Mouse (Mus musculus) kidney, embryonic 15.5 days (tissue): Measurements from ENCODE around the gene Farp1. TPM values are rescaled to one million over a fixed set of nuclear protein-coding genes. Genes with fewer than 3 reads are reported as not detected.

ENCODE experiments used
- ATAC-seq: fragments of 200-750 bp; cut with Nextera tagmentation; replicated peaks from 2 replicates; pipeline ENCODE4 v1.8.0; 2017; ENCODE audit warnings: moderate TSS enrichment; ENCODE audit not compliant: low FRiP score
- H3K27ac ChIP-seq: fragments of 300-500 bp; sonication (generic); 2 replicates; pipeline ENCODE4 v1.5.1; 2015; ENCODE audit warnings: mild to moderate bottlenecking, inconsistent platforms
- H3K27me3 ChIP-seq: fragments of 300-500 bp; sonication (generic); 2 replicates; pipeline ENCODE4 v1.6.1; 2015; ENCODE audit warnings: inconsistent platforms
- H3K36me3 ChIP-seq: fragments of 300-500 bp; sonication (generic); 2 replicates; pipeline ENCODE4 v1.6.1; 2015; ENCODE audit warnings: inconsistent platforms
- H3K4me1 ChIP-seq: fragments of 300-500 bp; sonication (generic); 2 replicates; pipeline ENCODE4 v1.6.1; 2015; ENCODE audit warnings: inconsistent platforms
- H3K4me2 ChIP-seq: fragments of 300-500 bp; sonication (generic); 2 replicates; pipeline ENCODE4 v1.6.1; 2015; ENCODE audit warnings: moderate library complexity, mild to moderate bottlenecking, inconsistent platforms
- H3K4me3 ChIP-seq: fragments of 300-500 bp; sonication (generic); replicated peaks from 2 replicates; pipeline ENCODE4 v1.5.1; 2015; ENCODE audit warnings: mild to moderate bottlenecking, inconsistent platforms
- H3K9ac ChIP-seq: fragments of 300-500 bp; sonication (generic); 2 replicates; pipeline ENCODE4 v1.6.1; 2015; ENCODE audit warnings: mild to moderate bottlenecking, inconsistent platforms
- H3K9me3 ChIP-seq: fragments of 300-500 bp; sonication (generic); replicated peaks from 2 replicates; pipeline ENCODE4 v1.6.1; 2016; ENCODE audit warnings: inconsistent platforms
- WGBS: fragments of 180-500 bp; shearing (Covaris S2); methylation state at CpG from one replicate; pipeline ENCODE4 v1.1.7; 2015; ENCODE audit warnings: mixed read lengths; 5-methylcytosine and 5-hydroxymethylcytosine counted together
- polyA plus RNA-seq: library from polyadenylated mRNA; unstranded; fragments of >200 nt; fragmentation: Nextera tagmentation; extraction: Ambion mirVana; gene quantifications from 2 replicates; pipeline ENCODE4 v1.2.1, GENCODE M21; 2015

Farp1 gene
- polyA plus RNA-seq, 1 experiment from 2014 or later: 35.8 TPM

- ATAC-seq: no peak
- H3K9me3 ChIP-seq: no peaks in the 10 kb centered on the region
- H3K4me2 ChIP-seq: no peak overlapping the region
- no peaks in the 10 kb centered on the region for H3K27me3 ChIP-seq
- H3K9ac ChIP-seq: no peak overlapping the region
- peaks cover 95% of the 10 kb centered on the region for H3K36me3 ChIP-seq
- no peaks in the 10 kb centered on the region for H3K4me1 ChIP-seq
- no peak overlapping the region; the same call in 1 of the 2 replicates for H3K27ac ChIP-seq
- no peak overlapping the region for H3K4me3 ChIP-seq
Measured at GRCm38 (mm10) chr14:121281336-121281710, 246.3 kb downstream of the Farp1 start.

- ATAC-seq: no peak
- no peaks in the 10 kb centered on the region for H3K9me3 ChIP-seq
- no peaks in the 10 kb centered on the region for H3K4me1 ChIP-seq
- WGBS: 95% methylated on average over 14 of the region's 14 CpGs
- H3K9ac ChIP-seq: no peak overlapping the region
- no peaks in the 10 kb centered on the region for H3K27me3 ChIP-seq
- H3K4me2 ChIP-seq: no peak overlapping the region
- H3K4me3 ChIP-seq: no peak overlapping the region
- H3K27ac ChIP-seq: no peak overlapping the region
- H3K36me3 ChIP-seq: peaks cover 89% of the 10 kb centered on the region
Measured at GRCm38 (mm10) chr14:121285379-121286120, 250.6 kb downstream of the Farp1 start.

GRCm38 (mm10) chr14:121291881-121292280 lies 256.9 kb downstream of the Farp1 start:
- H3K9ac ChIP-seq: no peak overlapping the region
- no peak overlapping the region for H3K4me2 ChIP-seq
- ATAC-seq: no peak
- H3K4me3 ChIP-seq: no peak overlapping the region
- WGBS: 96% methylated on average over 8 of the region's 8 CpGs
- H3K27ac ChIP-seq: no peak overlapping the region
- H3K27me3 ChIP-seq: no peaks in the 10 kb centered on the region
- H3K36me3 ChIP-seq: peaks cover 84% of the 10 kb centered on the region
- no peaks in the 10 kb centered on the region for H3K9me3 ChIP-seq
- H3K4me1 ChIP-seq: no peaks in the 10 kb centered on the region

- Histone ChIP-seq H3K4me2 (no peak overlapping the region), H3K36me3 (peaks cover 84% of the 10 kb centered on the region), H3K4me1 (no peaks in the 10 kb centered on the region), H3K4me3 (no peak overlapping the region), H3K9me3 (no peaks in the 10 kb centered on the region), H3K27ac (no peak overlapping the region), H3K9ac (no peak overlapping the region), H3K27me3 (no peaks in the 10 kb centered on the region)
- ATAC-seq: no peak
- 93% methylated on average over 3 of the region's 3 CpGs for WGBS
Measured at GRCm38 (mm10) chr14:121292391-121292790, 257.4 kb downstream of the Farp1 start.

GRCm38 (mm10) chr14:121294484-121294883 lies 259.5 kb downstream of the Farp1 start:
- Histone ChIP-seq H3K9me3 (no peaks in the 10 kb centered on the region), H3K9ac (no peak overlapping the region), H3K36me3 (peaks cover 91% of the 10 kb centered on the region), H3K27ac (no peak overlapping the region), H3K4me3 (no peak overlapping the region), H3K27me3 (no peaks in the 10 kb centered on the region), H3K4me2 (no peak overlapping the region), H3K4me1 (peaks cover 14% of the 10 kb centered on the region)
- WGBS: 92% methylated on average over 12 of the region's 12 CpGs
- no peak for ATAC-seq

- no peak overlapping the region for H3K4me2 ChIP-seq
- no peak overlapping the region for H3K9ac ChIP-seq
- no peaks in the 10 kb centered on the region for H3K27me3 ChIP-seq
- H3K9me3 ChIP-seq: no peaks in the 10 kb centered on the region
- H3K36me3 ChIP-seq: peaks cover 94% of the 10 kb centered on the region
- H3K4me1 ChIP-seq: peaks cover 16% of the 10 kb centered on the region
- no peak overlapping the region for H3K27ac ChIP-seq
- 94% methylated on average over 6 of the region's 6 CpGs for WGBS
- H3K4me3 ChIP-seq: no peak overlapping the region
- ATAC-seq: no peak
Measured at GRCm38 (mm10) chr14:121297103-121297502, 262.1 kb downstream of the Farp1 start.

- peak overlapping the region; percentile 32; the same call in 1 of the 2 replicates for H3K27ac ChIP-seq
- H3K9me3 ChIP-seq: no peaks in the 10 kb centered on the region
- ATAC-seq: peak; percentile 76
- no peaks in the 10 kb centered on the region for H3K27me3 ChIP-seq
- H3K4me1 ChIP-seq: peaks cover 16% of the 10 kb centered on the region
- no peak overlapping the region for H3K4me2 ChIP-seq
- H3K9ac ChIP-seq: no peak overlapping the region
- no peak overlapping the region for H3K4me3 ChIP-seq
- WGBS: 81% methylated on average over 5 of the region's 5 CpGs
- peaks cover 84% of the 10 kb centered on the region for H3K36me3 ChIP-seq
Measured at GRCm38 (mm10) chr14:121298537-121298936, 263.5 kb downstream of the Farp1 start.

- ATAC-seq: no peak
- peak overlapping the region; percentile 32; the same call in 1 of the 2 replicates for H3K27ac ChIP-seq
- peaks cover 16% of the 10 kb centered on the region for H3K4me1 ChIP-seq
- H3K36me3 ChIP-seq: peaks cover 78% of the 10 kb centered on the region
- H3K9me3 ChIP-seq: no peaks in the 10 kb centered on the region
- WGBS: 94% methylated on average over 9 of the region's 9 CpGs
- H3K4me3 ChIP-seq: no peak overlapping the region
- no peak overlapping the region for H3K9ac ChIP-seq
- no peaks in the 10 kb centered on the region for H3K27me3 ChIP-seq
- H3K4me2 ChIP-seq: no peak overlapping the region
Measured at GRCm38 (mm10) chr14:121299093-121299492, 264.1 kb downstream of the Farp1 start.

- Histone ChIP-seq H3K4me2 (no peak overlapping the region), H3K36me3 (peaks cover 35% of the 10 kb centered on the region), H3K27ac (no peak overlapping the region), H3K4me3 (no peak overlapping the region), H3K9me3 (no peaks in the 10 kb centered on the region), H3K9ac (no peak overlapping the region), H3K27me3 (no peaks in the 10 kb centered on the region), H3K4me1 (peaks cover 15% of the 10 kb centered on the region)
- 54% methylated on average over 7 of the region's 7 CpGs for WGBS
- ATAC-seq: peak; percentile 62; the same call in 1 of the 2 replicates
Measured at GRCm38 (mm10) chr14:121304523-121304922, 269.5 kb downstream of the Farp1 start.

- no peak for ATAC-seq
- H3K4me2 ChIP-seq: no peak overlapping the region
- no peak overlapping the region for H3K4me3 ChIP-seq
- H3K4me1 ChIP-seq: peaks cover 24% of the 10 kb centered on the region
- peaks cover 25% of the 10 kb centered on the region for H3K36me3 ChIP-seq
- H3K27ac ChIP-seq: no peak overlapping the region
- H3K9me3 ChIP-seq: no peaks in the 10 kb centered on the region
- H3K27me3 ChIP-seq: no peaks in the 10 kb centered on the region
- WGBS: 61% methylated on average over 8 of the region's 8 CpGs
- H3K9ac ChIP-seq: no peak overlapping the region
Measured at GRCm38 (mm10) chr14:121305316-121306064, 270.5 kb downstream of the Farp1 start.

GRCm38 (mm10) chr14:121309909-121310308 lies 274.9 kb downstream of the Farp1 start:
- peak; percentile 61 for ATAC-seq
- H3K27ac ChIP-seq: peak overlapping the region; percentile 18; the same call in 1 of the 2 replicates

GRCm38 (mm10) chr14:121310325-121311080 lies 275.5 kb downstream of the Farp1 start:
- Histone ChIP-seq H3K27me3 (no peaks in the 10 kb centered on the region), H3K4me1 (peaks cover 41% of the 10 kb centered on the region), H3K4me3 (no peak overlapping the region), H3K27ac (no peak overlapping the region), H3K36me3 (peaks cover 5% of the 10 kb centered on the region), H3K9me3 (no peaks in the 10 kb centered on the region), H3K9ac (no peak overlapping the region), H3K4me2 (no peak overlapping the region)
- 70% methylated on average over 6 of the region's 6 CpGs for WGBS
- peak; percentile 38; the same call in 1 of the 2 replicates for ATAC-seq

More at GRCm38 (mm10) chr14:121309909-121310308, 274.9 kb downstream of the Farp1 start:
- Histone ChIP-seq H3K4me2 (no peak overlapping the region), H3K9ac (no peak overlapping the region), H3K27me3 (no peaks in the 10 kb centered on the region), H3K4me1 (peaks cover 35% of the 10 kb centered on the region), H3K9me3 (no peaks in the 10 kb centered on the region), H3K4me3 (no peak overlapping the region), H3K36me3 (peaks cover 5% of the 10 kb centered on the region)
- WGBS: 48% methylated on average over 3 of the region's 3 CpGs
